9 mouse cellular contexts compared by ENCODE assay signal in the genomic region with DNA sequence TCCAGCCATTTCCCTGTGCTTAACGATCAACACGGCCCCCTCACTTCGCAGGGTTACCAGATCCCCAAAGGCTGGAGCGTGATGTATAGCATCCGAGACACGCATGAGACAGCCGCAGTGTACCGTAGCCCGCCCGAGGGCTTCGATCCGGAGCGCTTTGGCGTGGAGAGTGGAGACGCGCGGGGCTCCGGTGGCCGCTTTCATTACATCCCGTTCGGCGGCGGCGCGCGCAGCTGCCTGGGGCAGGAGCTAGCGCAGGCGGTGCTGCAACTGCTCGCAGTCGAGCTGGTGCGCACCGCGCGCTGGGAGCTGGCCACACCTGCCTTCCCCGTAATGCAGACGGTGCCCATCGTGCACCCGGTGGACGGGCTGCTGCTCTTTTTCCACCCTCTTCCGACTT. TPM values are rescaled to one million over a fixed set of nuclear protein-coding genes. Genes with fewer than 3 reads are reported as not detected.
DNase-seq lines count a peak whose midpoint lies in the region; ATAC-seq and TF ChIP-seq lines count a peak whose summit lies in the region.
"Had no signal": no experiment of that assay in that cellular context is flagged by ENCODE, and none has a peak within 500 bp of the region (broad histone marks: within the 10 kb centered on the region; RNA-seq: fewer than 3 reads in every experiment).

No protein-coding gene starts in this region.

- peaks cover 35% of the 10 kb centered on the region for H3K4me1 ChIP-seq in heart, embryonic 12.5 days (replicated peaks)
- H3K4me1 ChIP-seq in E14TG2a.4 (replicated peaks; ENCODE audit: low read depth, low read length) = peaks cover 54% of the 10 kb centered on the region
- peaks cover 52% of the 10 kb centered on the region for H3K4me1 ChIP-seq in embryonic facial prominence, embryonic 10.5 days
- peaks cover 6% of the 10 kb centered on the region; the same call in 1 of the 2 replicates for H3K4me1 ChIP-seq in intestine, embryonic 14.5 days (replicated peaks; ENCODE audit: control insufficient read depth, insufficient read depth, low read length)
- peaks cover 18% of the 10 kb centered on the region for H3K4me1 ChIP-seq in neural tube, embryonic 11.5 days (ENCODE audit: control insufficient read depth, insufficient read depth, low read length)

- ATAC-seq in heart, embryonic 12.5 days (ENCODE audit: insufficient number of reproducible peaks, low FRiP score) = no peak
- no peak; the same call in 1 of the 2 replicates for ATAC-seq in intestine, embryonic 14.5 days (replicated peaks; ENCODE audit: low FRiP score, low TSS enrichment, low read depth)
- ATAC-seq in neural tube, embryonic 11.5 days (ENCODE audit: insufficient read depth, low FRiP score, low TSS enrichment) = peak; percentile 45; the same call in 1 of the 2 replicates

- 2% methylated on average over 40 of the region's 40 CpGs for WGBS in heart, embryonic 12.5 days
- WGBS in embryonic facial prominence, embryonic 10.5 days = under 1% methylated on average over 40 of the region's 40 CpGs
- WGBS in intestine, embryonic 14.5 days = under 1% methylated on average over 40 of the region's 40 CpGs
- under 1% methylated on average over 40 of the region's 40 CpGs for WGBS in neural tube, embryonic 11.5 days

- H3K36me3 ChIP-seq in heart, embryonic 12.5 days = no peaks in the 10 kb centered on the region
- no peaks in the 10 kb centered on the region for H3K36me3 ChIP-seq in E14TG2a.4 (ENCODE audit: insufficient read depth, low read length)
- H3K36me3 ChIP-seq in embryonic facial prominence, embryonic 10.5 days (replicated peaks) = no peaks in the 10 kb centered on the region
- H3K36me3 ChIP-seq in intestine, embryonic 14.5 days (ENCODE audit: control insufficient read depth, insufficient read depth, low read length) = no peaks in the 10 kb centered on the region
- H3K36me3 ChIP-seq in neural tube, embryonic 11.5 days (ENCODE audit: control insufficient read depth, insufficient read depth, low read length) = no peaks in the 10 kb centered on the region

- intact Hi-C loops in heart, postnatal 36 days (cut with DNase I) = no loop called here

- H3K27ac ChIP-seq in heart, embryonic 12.5 days (ENCODE audit: poor library complexity, severe bottlenecking) = no peak overlapping the region
- no peak overlapping the region; the same call in 1 of the 2 replicates for H3K27ac ChIP-seq in embryonic facial prominence, embryonic 10.5 days (replicated peaks)
- H3K27ac ChIP-seq in intestine, embryonic 14.5 days (ENCODE audit: low read depth) = no peak overlapping the region
- H3K27ac ChIP-seq in neural tube, embryonic 11.5 days (ENCODE audit: low read depth, low read length) = no peak overlapping the region

- no peak for TF ChIP-seq CTCF in E14TG2a.4 (conservative IDR thresholded peaks at IDR 0.05; ENCODE audit: low read length)

- peak overlapping the region; percentile 42 for H3K4me3 ChIP-seq in heart, embryonic 12.5 days
- H3K4me3 ChIP-seq in E14TG2a.4 (replicated peaks; ENCODE audit: low read length) = peak overlapping the region; percentile 71
- H3K4me3 ChIP-seq in embryonic facial prominence, embryonic 10.5 days = peak overlapping the region; percentile 56
- peak overlapping the region; percentile 37 for H3K4me3 ChIP-seq in intestine, embryonic 14.5 days (ENCODE audit: low read depth, low read length)
- peak overlapping the region; percentile 32 for H3K4me3 ChIP-seq in neural tube, embryonic 11.5 days (ENCODE audit: low read depth, low read length)

- H3K9me3 ChIP-seq in heart, embryonic 12.5 days (replicated peaks) = no peaks in the 10 kb centered on the region
- no peaks in the 10 kb centered on the region for H3K9me3 ChIP-seq in E14TG2a.4 (ENCODE audit: low read length)
- no peaks in the 10 kb centered on the region for H3K9me3 ChIP-seq in embryonic facial prominence, embryonic 10.5 days
- H3K9me3 ChIP-seq in intestine, embryonic 14.5 days (ENCODE audit: control insufficient read depth, low read length) = no peaks in the 10 kb centered on the region
- H3K9me3 ChIP-seq in neural tube, embryonic 11.5 days (ENCODE audit: control insufficient read depth, low read length) = no peaks in the 10 kb centered on the region

- 0 out of 2 replicates have a peak overlapping the region, but pooled peaks have one; percentile 44 for H3K9ac ChIP-seq in heart, embryonic 12.5 days
- H3K9ac ChIP-seq in intestine, embryonic 14.5 days (ENCODE audit: low read length) = no peak overlapping the region
- H3K9ac ChIP-seq in neural tube, embryonic 11.5 days (ENCODE audit: low read length) = no peak overlapping the region

- no peak for DNase-seq in heart, postnatal 36 days
- peak; percentile 82 for DNase-seq in embryonic facial prominence, embryonic 10.5 days (ENCODE audit: low spot score)
- DNase-seq in intestine, embryonic 14.5 days (ENCODE audit: low spot score) = peak; percentile 73
- DNase-seq in neural tube, embryonic 11.5 days (ENCODE audit: low spot score) = peak; percentile 75
- DNase-seq in layer of hippocampus, adult 9-11 months = no peak
- no peak for DNase-seq in ovary, postnatal 36 days (ENCODE audit: low spot score)

- H3K27me3 ChIP-seq in heart, embryonic 12.5 days (replicated peaks) = peaks cover 100% of the 10 kb centered on the region
- peaks cover 100% of the 10 kb centered on the region for H3K27me3 ChIP-seq in E14TG2a.4 (ENCODE audit: insufficient read depth, low read length)
- H3K27me3 ChIP-seq in embryonic facial prominence, embryonic 10.5 days (replicated peaks; ENCODE audit: low read depth, poor library complexity, severe bottlenecking) = peaks cover 100% of the 10 kb centered on the region
- H3K27me3 ChIP-seq in intestine, embryonic 14.5 days (replicated peaks; ENCODE audit: control insufficient read depth, insufficient read depth, low read length) = peaks cover 100% of the 10 kb centered on the region
- H3K27me3 ChIP-seq in neural tube, embryonic 11.5 days (ENCODE audit: control insufficient read depth, insufficient read depth, low read length) = peaks cover 100% of the 10 kb centered on the region

- H3K4me2 ChIP-seq in heart, embryonic 12.5 days = peak overlapping the region; percentile 72
- peak overlapping the region; percentile 63 for H3K4me2 ChIP-seq in intestine, embryonic 14.5 days (ENCODE audit: low read length)
- H3K4me2 ChIP-seq in neural tube, embryonic 11.5 days (ENCODE audit: low read depth) = peak overlapping the region; percentile 54

RNA-seq across cellular contexts. Expression of a gene that starts 4.7 kb away (rescaled TPM):
- 0.70 and 0.92 TPM in 2 replicates for polyA plus RNA-seq in heart, embryonic 12.5 days (2016; fragmentation: Nextera tagmentation; extraction: Ambion mirVana)
- total RNA-seq in heart, postnatal 36 days (2021) = not detected
- polyA plus RNA-seq in embryonic facial prominence, embryonic 10.5 days (2016; fragmentation: Nextera tagmentation; extraction: Ambion mirVana) = 28.2 and 29.0 TPM in 2 replicates
- 2.4 and 2.5 TPM in 2 replicates for polyA plus RNA-seq in intestine, embryonic 14.5 days (2014; fragmentation: Nextera tagmentation; extraction: Ambion mirVana)
- 2.3 and 4.0 TPM in 2 replicates for polyA plus RNA-seq in neural tube, embryonic 11.5 days (2014; fragmentation: Nextera tagmentation; extraction: Ambion mirVana)
- polyA plus RNA-seq: large intestine, adult 2 months had no signal

RNA-seq across cellular contexts. Expression of a gene that starts 7.5 kb away (rescaled TPM):
- not detected in 2 replicates for polyA plus RNA-seq in heart, embryonic 12.5 days (2016; fragmentation: Nextera tagmentation; extraction: Ambion mirVana)
- not detected for total RNA-seq in heart, postnatal 36 days (2021)
- polyA plus RNA-seq in embryonic facial prominence, embryonic 10.5 days (2016; fragmentation: Nextera tagmentation; extraction: Ambion mirVana) = 4.3 and 5.9 TPM in 2 replicates
- not detected in 2 replicates for polyA plus RNA-seq in intestine, embryonic 14.5 days (2014; fragmentation: Nextera tagmentation; extraction: Ambion mirVana)
- polyA plus RNA-seq in neural tube, embryonic 11.5 days (2014; fragmentation: Nextera tagmentation; extraction: Ambion mirVana) = not detected in 2 replicates

Comparison
In these comparisons a context has a peak if more than half of its experiments do, and no peak if none do; other contexts are left out.
1. DNase-seq: peak in embryonic facial prominence, embryonic 10.5 days (single experiment), intestine, embryonic 14.5 days (single experiment) and neural tube, embryonic 11.5 days (single experiment); none in heart, postnatal 36 days (0 of 2), layer of hippocampus, adult 9-11 months (single experiment) and ovary, postnatal 36 days (single experiment).
2. Peak in every context shown above with its lines, with median percentiles within 50 percentile points of each other: H3K4me2 ChIP-seq and H3K4me3 ChIP-seq.